Mouse (Mus musculus): ENCODE measurements at regions not wholly inside any gene's neighbourhood (a gene's known extent, or its start where the extent isn't known, plus 50 kb on each side); places are given as distances from the start of the nearest gene placed in this dataset.

- no peak for DNase-seq (ENCODE audit: low spot score in 2 of 2)
Measured at GRCm38 (mm10) chr14:98834316-98834715, 159.8 kb downstream of the Rpl36a-ps1 start.

- DNase-seq (ENCODE audit: low spot score in 2 of 2): no peak
Measured at GRCm38 (mm10) chr14:98833230-98833999, 160.7 kb downstream of the Rpl36a-ps1 start.

- no peak for DNase-seq (ENCODE audit: low spot score in 2 of 2)
Measured at GRCm38 (mm10) chr14:98832401-98832800, 161.7 kb downstream of the Rpl36a-ps1 start.

- DNase-seq (ENCODE audit: low spot score in 2 of 2): no peak
Measured at GRCm38 (mm10) chr14:98829958-98830633, 164.0 kb downstream of the Rpl36a-ps1 start.

GRCm38 (mm10) chr14:98827490-98827889, 166.6 kb downstream of the Rpl36a-ps1 start:
- no peak for DNase-seq (ENCODE audit: low spot score in 2 of 2)

GRCm38 (mm10) chr14:98813657-98814056, 180.5 kb downstream of the Rpl36a-ps1 start:
- no peak for DNase-seq (ENCODE audit: low spot score in 2 of 2)

GRCm38 (mm10) chr14:98810259-98811042, 183.7 kb downstream of the Rpl36a-ps1 start:
- DNase-seq (ENCODE audit: low spot score in 2 of 2): no peak

GRCm38 (mm10) chr14:98808117-98808516, 186.0 kb downstream of the Rpl36a-ps1 start:
- DNase-seq (ENCODE audit: low spot score in 2 of 2): no peak

GRCm38 (mm10) chr14:98805066-98805465, 189.1 kb downstream of the Rpl36a-ps1 start:
- DNase-seq (ENCODE audit: low spot score in 2 of 2): no peak

GRCm38 (mm10) chr14:98801293-98801692, 192.8 kb downstream of the Rpl36a-ps1 start:
- DNase-seq (ENCODE audit: low spot score in 2 of 2): no peak

GRCm38 (mm10) chr14:98791970-98792369, 202.1 kb downstream of the Rpl36a-ps1 start:
- DNase-seq (ENCODE audit: low spot score in 2 of 2): no peak

GRCm38 (mm10) chr14:98791232-98791906, 202.7 kb downstream of the Rpl36a-ps1 start:
- no peak for DNase-seq (ENCODE audit: low spot score in 2 of 2)

- DNase-seq (ENCODE audit: low spot score in 2 of 2): no peak
Measured at GRCm38 (mm10) chr14:98789794-98790193, 204.3 kb downstream of the Rpl36a-ps1 start.

GRCm38 (mm10) chr14:98781711-98782110, 212.4 kb downstream of the Rpl36a-ps1 start:
- no peak for DNase-seq (ENCODE audit: low spot score in 2 of 2)

GRCm38 (mm10) chr14:98772080-98772479, 222.0 kb downstream of the Rpl36a-ps1 start:
- DNase-seq (ENCODE audit: low spot score in 2 of 2): no peak

- DNase-seq (ENCODE audit: low spot score in 2 of 2): no peak
Measured at GRCm38 (mm10) chr14:98768845-98769244, 225.3 kb downstream of the Rpl36a-ps1 start.

GRCm38 (mm10) chr14:98767481-98767880, 226.6 kb downstream of the Rpl36a-ps1 start:
- DNase-seq (ENCODE audit: low spot score in 2 of 2): no peak

GRCm38 (mm10) chr14:98765358-98765757, 228.8 kb downstream of the Rpl36a-ps1 start:
- no peak for DNase-seq (ENCODE audit: low spot score in 2 of 2)

- no peak for DNase-seq (ENCODE audit: low spot score in 2 of 2)
Measured at GRCm38 (mm10) chr14:98750766-98751165, 243.4 kb downstream of the Rpl36a-ps1 start.

GRCm38 (mm10) chr14:98749086-98750027, 244.8 kb downstream of the Rpl36a-ps1 start:
- no peak for DNase-seq (ENCODE audit: low spot score in 2 of 2)

Data from urinary bladder, postnatal 36 days (tissue).